Mouse (Mus musculus) heart, postnatal 25 days (tissue): ENCODE measurements around the gene Zkscan2. TPM values are rescaled to one million over a fixed set of nuclear protein-coding genes. Genes with fewer than 3 reads are reported as not detected.

Experiments used
- DNase-seq: peaks from one replicate; pipeline ENCODE4 v3.0.0; 2022; ENCODE audit warnings: low spot score
- intact Hi-C: fragments of 180-260 bp; cut with DNase I; formaldehyde crosslinking; loops from one replicate; pipeline ENCODE4 v1.15.1; 2025
- total RNA-seq, 2 experiments: library from RNA; stranded (reverse); gene quantifications; 2 replicates each; pipeline ENCODE4 v1.2.3; 2021

Zkscan2 gene
- total RNA-seq, 2 experiments from 2014 or later, result 0.08 to 0.18 TPM

- intact Hi-C loops, result no loop called here
- no peak for DNase-seq
Observed at GRCm38 (mm10) chr7:123449676-123450075, 50.6 kb downstream of the Zkscan2 start.

- no peak for DNase-seq
- intact Hi-C loops, result no loop called here
Observed at GRCm38 (mm10) chr7:123448794-123449193, 51.5 kb downstream of the Zkscan2 start.

GRCm38 (mm10) chr7:123442079-123442478, 58.2 kb downstream of the Zkscan2 start:
- no peak for DNase-seq
- intact Hi-C loops, result no loop called here

- intact Hi-C loops, result no loop called here
- DNase-seq, result no peak
Observed at GRCm38 (mm10) chr7:123431206-123431605, 69.0 kb downstream of the Zkscan2 start.

- DNase-seq, result no peak
- intact Hi-C loops, result no loop called here
Observed at GRCm38 (mm10) chr7:123430411-123430705, 69.9 kb downstream of the Zkscan2 start.

GRCm38 (mm10) chr7:123429624-123430410, 70.4 kb downstream of the Zkscan2 start:
- DNase-seq, result no peak

More at GRCm38 (mm10) chr7:123429624-123430410, 70.4 kb downstream of the Zkscan2 start:
- intact Hi-C loops, result no loop called here

Other genes starting within 250 kb of the Zkscan2 start
- 10 to 100 TPM; 20.0 to 21.9 TPM for gene Lcmt1, start 130.7 kb downstream of the Zkscan2 start, total RNA-seq
- 10 to 100 TPM; 16.7 to 20.2 TPM for gene Arhgap17, start 130.5 kb downstream of the Zkscan2 start, total RNA-seq
- 1 to 10 TPM; 1.7 to 2.0 TPM for gene Aqp8, start 38.2 kb downstream of the Zkscan2 start, total RNA-seq